Mouse (Mus musculus): ENCODE results near the gene Gm49354.

Gm49354 gene

GRCm38 (mm10) chr13:59710230-59710629, 71.8 kb downstream of the Gm49354 start, which contains the start of gene Spata31d1a:
Gene Spata31d1a, minus strand, starts transcription at chr13:59710330.
- no peak for DNase-seq (ENCODE audit: low read depth, low spot score)

All from brain, embryonic 18.5 days (tissue).